Mouse (Mus musculus) ES-CJ7 (cell line): ENCODE results near the gene Trim17.
A peak's percentile ranks its signal among the peaks of the same experiment; 100 is the strongest.

Experiments
- DNase-seq: peaks from one replicate; pipeline ENCODE4 v3.0.0; 2011; ENCODE audit warnings: low read depth, low spot score

Gene Trim17

DNA sequence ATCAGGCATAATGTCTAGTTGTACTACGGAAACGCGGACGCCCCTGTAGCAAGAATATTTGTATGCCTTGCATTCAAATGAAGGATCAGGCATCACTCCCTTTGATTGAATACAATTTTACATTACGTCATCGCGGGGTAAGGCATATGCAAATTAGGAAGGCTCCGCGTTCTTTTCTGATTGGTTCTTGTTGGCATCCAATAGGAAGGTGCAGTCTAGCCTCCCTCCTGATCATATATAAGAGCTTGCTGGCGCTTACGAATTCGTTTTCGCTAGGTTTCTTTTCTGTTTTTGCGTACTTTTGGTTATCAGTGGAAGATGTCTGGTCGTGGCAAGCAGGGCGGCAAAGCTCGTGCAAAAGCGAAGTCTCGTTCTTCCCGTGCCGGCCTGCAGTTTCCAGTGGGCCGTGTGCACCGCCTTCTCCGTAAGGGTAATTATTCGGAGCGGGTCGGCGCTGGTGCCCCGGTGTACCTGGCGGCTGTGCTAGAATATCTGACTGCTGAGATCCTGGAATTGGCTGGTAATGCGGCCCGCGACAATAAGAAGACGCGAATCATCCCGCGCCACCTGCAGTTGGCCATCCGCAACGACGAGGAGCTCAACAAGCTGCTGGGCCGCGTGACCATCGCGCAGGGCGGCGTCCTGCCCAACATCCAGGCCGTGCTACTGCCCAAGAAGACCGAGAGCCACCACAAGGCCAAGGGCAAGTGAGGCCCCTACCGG is at the start of gene Trim17, which contains the start of gene Hist3h2a:
Gene Trim17 (plus strand): TSS at position 266 of the 723 bp plus-strand sequence.
Gene Hist3h2a (plus strand): TSS at position 266 of the 723 bp plus-strand sequence.
- DNase-seq = peak; percentile 99

DNA sequence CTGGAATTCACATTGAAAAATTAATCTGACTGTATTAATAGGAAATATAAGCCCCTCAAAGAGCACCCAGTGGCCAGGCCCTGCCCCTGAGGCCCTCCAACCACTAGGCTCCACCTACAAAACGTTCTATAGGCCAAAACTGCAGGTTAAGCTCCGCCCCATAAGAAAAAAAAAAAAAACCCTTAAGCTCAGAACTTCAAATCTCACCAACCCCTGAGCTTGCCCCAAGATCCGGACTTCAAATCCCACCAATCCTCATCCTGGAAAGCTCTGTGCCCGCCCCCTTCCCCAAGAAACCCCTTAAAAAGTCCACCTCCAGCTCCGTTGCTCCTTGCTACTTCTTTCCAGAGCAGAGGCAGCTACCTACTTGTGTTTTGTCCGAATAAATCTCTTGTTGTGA is 49.6 kb upstream of the Trim17 start:
- DNase-seq = peak; percentile 70

DNA sequence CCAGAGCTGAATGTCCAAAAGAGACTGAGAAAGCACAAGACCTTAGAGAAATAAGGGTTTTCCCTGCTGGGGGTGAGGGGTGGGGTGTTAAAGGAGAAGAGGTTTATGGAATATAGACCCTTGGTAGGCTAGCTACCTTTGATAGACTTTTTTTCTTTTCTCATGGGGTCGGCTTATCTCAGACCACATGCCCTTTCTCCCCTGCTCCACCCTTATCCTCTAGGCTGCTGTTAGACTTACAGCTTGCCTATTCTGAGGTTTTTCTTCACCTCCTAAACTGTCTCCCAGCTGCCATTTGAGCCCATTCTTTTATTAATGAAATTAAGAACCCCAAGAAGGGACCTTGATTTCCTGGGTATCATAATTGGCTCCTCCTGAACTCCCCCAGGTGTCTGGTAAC is 40.7 kb upstream of the Trim17 start:
- no peak for DNase-seq

DNA sequence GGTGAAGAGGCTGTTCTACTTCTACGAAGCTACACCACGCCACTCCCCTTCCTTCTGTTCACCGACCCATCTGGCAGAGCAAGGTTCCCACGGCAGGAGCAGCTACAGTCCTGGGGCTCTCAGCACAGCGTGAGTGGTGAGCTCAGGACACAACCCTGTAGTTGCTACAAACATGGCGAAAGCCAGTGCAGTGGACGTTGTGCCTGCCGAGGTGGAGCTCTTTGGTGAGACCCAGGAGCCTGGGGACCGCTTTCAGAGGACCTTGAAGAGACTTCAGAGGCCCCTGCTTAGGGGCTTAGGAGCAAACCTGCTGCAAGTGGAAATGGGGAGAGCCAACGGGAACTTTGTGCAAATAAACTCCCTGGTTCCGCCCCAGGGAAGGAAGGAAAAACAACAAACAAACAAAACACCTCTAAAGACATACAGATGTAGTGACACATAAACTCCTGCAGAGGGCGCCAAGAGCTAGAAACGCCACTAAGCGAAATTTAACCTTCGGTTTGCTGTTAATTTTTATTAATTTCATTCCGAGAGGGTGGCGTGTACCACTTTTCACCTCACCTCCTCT is 39.9 kb upstream of the Trim17 start:
- peak; percentile 33 for DNase-seq

DNA sequence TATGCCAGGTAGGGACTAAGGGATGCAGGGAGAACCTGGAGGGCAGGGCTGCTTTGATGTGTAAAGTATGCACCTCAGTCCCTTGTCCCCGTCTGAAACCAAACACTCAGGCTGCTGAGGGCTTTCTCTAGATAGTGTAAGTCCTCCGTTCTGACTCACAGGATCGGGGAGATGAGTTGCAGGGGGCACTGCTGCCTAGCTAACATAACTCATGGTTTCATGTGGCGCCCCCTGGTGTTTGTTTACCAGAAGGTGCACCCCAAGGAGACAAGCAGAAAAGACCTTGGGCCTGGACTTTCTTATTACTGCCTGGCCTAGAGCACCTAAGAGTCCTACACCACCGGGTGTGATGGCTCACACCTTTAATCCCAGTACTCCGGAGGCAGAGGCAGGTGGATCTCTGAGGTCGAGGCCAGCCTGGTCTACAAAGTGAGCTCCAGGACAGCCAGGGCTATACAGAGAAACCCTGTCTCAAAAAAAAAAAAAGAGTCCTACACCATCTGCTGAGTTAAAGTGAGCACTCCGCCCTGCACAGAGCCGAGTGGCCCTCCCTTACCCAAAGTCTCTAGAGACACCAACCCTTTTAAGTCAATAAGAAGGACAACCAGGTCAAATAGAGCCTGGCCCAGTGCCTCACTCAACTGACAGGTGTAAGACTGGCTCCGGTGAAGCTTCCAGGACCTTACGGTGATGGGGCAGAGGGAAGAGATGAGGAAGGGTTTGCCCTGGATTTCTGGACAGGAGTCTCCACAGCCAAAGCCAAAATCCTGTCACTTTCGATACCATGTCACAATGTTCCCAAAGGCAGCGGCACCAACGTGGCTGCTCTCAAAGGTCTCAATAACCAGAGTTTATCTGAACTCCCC is 37.4 kb upstream of the Trim17 start:
- peak; percentile 88 for DNase-seq

DNA sequence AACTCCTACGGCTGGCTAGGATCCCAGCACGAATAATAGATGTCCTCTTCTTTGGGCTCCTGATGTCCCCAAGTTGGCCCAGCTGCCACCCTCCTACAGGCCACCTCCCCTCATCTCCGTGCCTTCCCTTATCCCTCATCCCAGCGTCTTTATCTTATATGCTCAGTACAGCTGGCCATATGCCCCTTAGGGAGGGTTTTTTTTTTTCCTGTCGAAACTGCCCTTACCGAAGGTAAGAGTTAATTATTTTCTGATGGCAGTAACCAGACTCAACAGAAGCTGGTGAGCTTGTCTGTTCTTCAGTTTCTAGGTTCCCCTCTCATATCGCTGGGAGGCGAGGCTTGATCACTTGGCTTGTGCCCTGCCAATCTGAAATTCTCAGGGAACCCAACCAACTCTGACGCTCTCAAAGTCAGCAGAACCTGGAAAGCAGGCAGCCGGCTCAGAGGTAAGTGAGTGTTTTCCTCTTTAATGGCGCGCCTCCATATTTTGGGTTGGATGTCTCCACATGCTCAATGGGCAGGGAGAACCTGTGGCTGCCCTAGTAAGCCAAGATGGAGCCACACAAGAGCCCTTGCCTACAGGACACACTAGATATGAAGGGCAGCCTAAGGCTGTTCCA is 36.6 kb upstream of the Trim17 start, which contains the start of gene Btnl10:
Gene Btnl10 (plus strand): TSS at position 164 of the 622 bp plus-strand sequence.
- DNase-seq = no peak

DNA sequence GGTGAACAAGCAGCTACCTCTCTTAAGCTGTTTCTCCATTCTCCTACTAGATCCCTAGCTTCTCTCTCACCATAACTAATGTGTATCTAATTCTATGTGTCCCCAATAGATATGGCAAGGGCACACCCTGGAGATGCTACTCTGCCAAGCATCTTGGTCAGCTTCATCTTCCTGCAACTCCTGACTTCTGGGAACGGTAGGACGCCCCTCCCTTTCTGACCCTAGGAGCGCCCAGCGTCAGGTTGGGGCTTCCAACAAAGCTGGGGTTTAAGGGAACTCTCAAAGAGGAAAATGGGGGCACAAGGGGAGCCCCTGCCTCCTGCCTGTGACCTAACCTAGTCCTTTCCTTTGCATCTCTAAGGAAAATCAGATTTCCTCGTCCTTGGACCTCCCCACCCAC is 35.7 kb upstream of the Trim17 start:
- no peak for DNase-seq

DNA sequence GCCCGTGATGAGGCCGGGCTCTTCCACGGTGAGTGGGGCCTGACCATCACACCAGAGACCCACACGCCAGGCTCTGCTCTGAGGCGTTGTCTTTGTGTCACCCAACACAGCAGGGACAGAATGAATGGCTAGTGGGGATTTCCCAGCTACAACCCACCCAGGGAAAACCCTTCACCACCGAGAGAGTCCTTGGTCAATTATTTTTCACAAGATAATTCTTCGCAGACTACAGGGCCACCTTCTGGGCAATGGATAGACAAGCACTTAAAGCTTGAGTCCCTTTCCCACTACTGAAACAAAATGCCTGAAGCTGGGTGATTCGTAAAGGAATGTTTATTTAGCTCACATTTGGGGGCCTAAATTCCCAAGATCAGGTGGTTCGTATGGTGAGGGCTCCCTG is 32.1 kb upstream of the Trim17 start:
- no peak for DNase-seq

DNA sequence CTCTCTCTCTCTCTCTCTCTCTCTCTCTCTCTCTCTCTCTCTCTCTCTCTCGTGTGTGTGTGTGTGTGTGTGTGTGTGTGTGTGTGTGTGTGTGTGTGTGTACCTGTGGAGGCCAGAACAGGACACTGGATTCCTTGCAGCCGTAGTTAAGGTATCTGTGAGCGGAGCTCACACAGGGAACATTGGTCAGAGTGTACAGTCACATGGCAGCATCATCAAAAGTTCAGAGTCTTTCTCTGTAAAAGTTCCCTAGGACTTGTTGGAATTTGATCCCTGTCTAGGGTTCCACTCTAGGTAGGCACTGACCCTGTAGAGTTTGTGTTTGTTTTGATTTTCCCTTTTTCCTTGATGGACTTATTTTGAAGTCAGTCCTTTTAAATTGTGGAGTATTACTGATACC is 27.8 kb upstream of the Trim17 start:
- no peak for DNase-seq

DNA sequence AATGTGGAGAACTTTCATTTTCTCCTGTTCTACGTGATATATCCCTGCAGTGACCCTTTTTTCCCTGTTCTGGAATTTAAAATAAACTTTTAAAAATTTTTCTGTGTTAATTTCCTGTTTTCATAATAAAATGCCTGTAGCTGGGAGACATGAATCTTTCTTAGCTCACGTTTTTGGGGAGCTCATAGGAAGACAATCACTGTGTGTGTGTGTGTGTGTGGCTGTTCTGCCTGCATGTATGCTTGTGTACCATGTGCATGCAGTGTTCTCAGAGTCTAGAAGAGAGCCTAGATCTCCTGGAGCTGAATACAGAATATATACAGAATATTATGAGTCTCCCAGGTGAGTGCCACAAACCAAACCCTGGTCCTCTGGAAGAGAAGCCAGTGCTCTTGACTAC is 27.4 kb upstream of the Trim17 start:
- DNase-seq = no peak

DNA sequence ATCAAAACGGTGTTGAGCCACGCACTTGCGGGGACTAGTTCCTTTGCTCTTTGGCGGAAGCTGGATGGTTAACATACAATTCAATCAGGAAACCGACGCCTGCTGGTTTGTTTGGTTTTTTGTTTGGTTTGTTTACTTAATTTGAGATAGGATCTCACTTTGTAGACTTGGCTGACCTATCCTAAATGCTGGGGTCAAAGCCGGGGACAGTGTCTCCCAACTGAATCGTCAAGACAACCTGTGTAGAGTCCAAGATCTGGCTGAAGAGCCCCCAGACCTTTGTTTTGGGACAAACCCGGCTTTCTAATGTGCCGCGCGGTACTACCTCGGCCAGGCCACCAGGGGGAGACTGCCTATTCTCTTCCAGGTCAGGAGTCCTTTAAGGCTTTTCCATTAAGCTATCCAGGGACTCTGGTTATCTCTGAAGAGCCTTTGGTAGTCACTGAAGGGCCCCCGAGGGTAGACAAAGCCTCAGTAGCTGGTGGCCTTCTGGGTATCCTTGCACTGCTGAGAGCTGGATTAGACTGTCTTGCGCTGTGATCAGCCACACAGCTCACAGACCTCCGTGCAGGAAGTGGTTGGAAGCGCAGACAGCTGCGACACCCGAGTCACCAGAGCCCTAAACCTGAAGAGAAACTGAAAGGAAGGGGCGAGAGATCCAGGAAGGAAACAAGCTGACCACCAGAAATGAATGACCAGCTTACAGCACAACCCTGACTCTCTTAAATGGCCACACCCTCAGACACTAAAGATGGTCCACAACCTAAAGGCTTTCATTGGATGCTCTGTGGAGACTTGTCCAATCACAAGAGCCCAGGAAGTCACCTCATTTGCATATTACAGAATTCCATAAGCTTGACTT is 26.5 kb upstream of the Trim17 start:
- peak; percentile 43 for DNase-seq

DNA sequence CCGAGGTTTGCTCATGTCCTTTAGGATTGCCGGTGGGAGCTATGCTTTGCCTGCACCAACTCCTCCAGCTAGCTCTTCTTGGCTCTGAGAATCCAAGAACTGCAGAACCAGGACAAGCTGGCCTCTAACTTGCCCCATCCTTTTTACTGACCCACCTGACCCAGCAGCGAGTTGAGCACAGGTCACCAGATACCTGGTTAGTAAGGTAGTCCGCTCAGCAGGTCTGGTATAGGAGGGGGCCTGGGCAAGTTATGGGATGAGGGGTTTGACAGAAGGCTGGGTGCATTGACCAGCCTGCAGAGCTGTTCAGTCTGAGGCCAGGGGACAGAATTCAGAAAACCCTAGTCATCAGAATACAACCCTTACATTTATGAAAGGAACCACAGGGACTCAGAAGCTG is 25.4 kb upstream of the Trim17 start:
- no peak for DNase-seq

DNA sequence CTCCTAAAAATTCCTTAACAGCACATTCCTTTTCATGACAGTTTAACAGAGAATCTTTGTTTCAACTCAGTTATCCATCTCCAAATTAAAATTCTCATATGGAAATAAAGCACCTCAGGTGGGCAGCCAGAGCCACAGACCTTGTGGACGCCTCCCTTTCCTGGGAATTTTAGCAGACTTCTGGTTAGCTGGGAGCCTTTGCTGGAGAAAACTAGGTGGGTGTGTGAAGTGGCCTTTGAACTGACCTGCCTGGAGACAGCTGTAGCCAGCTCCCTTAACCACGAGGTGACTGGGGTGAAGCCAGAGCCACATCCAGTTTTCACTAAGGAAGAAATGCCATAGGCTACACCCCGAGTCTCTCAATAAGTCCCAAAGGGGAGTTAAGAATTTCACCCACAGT is 24.8 kb upstream of the Trim17 start:
- no peak for DNase-seq

DNA sequence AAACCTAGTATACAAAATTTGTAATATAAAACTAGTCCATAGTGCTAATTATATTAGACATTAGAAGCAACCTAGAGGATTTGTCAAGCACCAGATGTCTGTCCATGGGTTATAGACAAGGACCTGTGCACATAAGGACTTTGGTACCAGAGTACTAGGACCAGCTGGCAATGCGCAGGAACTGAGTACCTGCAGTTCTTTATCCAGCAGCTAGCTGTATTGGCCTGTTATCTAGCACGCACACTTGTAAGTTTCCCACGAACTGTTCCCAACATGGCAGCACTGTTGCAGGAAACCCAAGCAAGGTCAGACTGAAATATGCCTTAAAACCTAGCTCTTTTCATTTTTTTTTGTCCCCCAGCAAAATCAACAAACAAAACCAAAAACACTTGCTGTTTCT is 24.2 kb upstream of the Trim17 start:
- no peak for DNase-seq

DNA sequence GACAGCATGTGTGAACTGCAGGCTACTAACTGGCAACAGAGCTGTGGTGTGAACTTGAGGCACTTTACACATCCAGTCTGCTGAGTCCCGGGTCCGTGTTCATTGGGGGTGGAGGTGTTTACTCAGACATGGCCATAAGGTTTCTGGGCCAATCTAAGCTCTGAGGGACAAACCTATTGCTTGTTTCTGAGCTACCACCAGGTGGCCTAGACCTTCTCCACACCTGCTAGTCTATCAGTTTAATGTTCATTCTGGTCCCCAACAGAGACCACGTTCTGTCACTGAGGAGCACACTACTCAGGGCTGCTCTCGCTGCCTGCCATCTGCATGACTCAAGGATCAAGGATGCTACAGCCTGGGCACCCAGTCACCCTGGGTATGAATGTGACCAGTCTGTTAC is 22.9 kb upstream of the Trim17 start:
- DNase-seq = no peak

DNA sequence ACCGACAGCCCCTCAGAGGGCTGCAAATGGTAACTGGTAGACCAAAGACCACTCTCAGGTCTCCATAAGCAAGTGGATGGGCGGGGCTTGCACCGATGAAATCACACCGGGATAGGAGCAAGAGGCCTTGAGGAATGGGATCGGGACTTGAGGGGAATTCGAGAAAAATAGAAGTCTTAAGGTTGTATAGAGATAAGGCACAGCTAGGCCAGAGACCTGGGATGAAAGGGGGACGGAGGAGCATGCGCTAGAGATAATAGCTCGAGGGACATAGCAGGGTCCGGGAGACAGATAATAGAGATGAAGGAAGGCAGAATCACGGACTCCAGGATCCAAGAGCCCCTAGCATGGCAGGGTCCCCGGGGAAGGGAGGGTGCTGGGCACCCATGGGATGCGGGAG is 16.6 kb upstream of the Trim17 start:
- peak; percentile 35 for DNase-seq

DNA sequence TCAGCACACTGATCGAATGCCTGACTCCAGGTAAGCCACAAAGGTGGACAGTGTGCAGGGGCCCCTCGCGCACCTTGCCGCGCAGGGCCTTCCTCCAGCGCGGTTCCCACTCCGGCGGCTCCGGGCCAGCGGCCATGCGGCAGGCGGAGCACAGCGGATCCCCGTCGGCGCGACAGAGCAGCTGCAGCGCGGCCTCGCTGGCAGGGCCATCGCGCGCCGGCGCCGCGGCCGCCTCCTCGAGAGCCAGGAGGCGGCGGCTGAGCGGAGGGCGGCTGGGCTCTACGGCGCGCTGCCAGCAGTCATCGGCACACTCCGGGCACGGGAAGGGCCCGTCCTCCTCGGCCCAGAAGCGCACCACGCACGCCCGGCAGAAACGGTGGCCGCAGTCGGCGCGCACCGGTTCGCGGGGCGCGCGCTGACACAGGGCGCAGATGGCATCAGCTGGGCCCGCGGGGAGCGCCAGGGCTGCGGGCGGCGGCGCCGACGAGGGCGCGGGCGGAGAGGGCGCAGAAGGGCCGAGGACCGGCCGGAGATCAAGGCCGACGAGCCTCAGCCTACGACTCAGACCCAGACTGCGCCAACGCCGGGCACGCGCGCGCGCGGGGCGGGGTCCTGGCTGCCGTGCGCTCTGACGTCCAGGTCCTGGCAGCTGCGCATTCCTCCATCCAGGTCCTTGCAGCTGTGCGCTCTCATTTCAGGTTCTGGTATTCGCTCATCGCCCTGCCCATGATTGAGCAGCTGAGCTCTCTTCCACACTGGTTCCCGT is 16.0 kb upstream of the Trim17 start, which contains the start of gene Rnf187:
Gene Rnf187 (minus strand): TSS at position 595 of the 766 bp plus-strand sequence.
- DNase-seq = peak; percentile 97

DNA sequence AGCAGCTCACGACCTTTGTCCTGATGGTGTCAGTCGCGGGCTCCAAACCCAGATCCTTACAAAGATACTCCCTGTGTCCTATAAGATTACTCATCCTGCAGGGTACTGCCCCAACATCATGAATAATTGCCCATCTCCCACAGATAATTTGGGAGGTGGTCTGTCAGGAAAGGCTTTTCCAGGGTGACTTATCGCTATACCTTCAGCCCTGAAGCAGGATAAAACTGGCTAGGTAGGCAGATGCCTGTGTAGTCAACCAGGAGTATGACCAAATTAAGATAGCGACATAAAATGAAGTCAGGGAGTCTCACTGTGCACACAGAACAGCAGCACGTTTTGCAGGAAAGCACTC is 15.4 kb upstream of the Trim17 start:
- DNase-seq = no peak

DNA sequence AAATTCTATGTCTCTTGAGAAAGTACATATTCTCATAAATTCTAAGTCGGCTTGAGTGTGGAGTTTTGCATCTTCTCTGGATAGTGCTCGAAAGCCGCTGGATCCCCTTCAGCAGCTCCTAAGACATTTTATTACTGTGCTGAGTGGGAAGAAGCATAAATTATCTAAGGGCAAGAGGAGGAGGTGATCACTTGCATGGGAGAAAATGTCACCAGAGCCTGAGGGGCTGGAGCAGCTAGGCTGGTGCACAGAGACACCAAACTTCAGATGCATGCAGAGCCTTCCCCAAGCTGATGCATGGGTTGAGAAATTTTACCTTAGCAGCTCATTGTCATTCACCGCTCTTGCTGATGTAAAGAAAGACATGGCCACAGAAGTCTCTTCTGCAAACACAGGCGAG is 10.3 kb upstream of the Trim17 start:
- no peak for DNase-seq

DNA sequence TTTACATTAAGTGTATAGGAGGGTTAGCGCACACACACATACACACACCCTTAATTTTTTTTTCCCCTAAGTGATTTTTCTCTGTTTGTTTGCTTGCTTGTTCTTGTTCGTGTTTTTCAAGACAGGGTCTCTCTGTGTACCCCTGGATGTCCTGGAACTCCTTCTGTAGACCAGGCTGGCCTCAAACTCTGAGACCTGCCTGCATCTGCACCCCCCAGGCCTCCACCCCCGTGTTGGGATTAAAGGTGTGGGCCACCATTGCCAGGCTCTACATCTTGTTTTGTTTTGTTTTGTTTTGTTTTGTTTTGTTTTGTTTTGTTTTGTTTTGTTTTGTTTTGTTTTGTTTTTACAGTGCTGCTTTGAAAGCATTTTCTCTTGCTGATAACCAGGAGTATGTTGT is 7.2 kb upstream of the Trim17 start:
- no peak for DNase-seq
